Mouse (Mus musculus): ENCODE results near the gene Setdb2.

- no peak for TF ChIP-seq CTCF (IDR thresholded peaks at IDR 0.05; ENCODE audit: low read depth, low read length)
- no peak for TF ChIP-seq GATA1 (IDR thresholded peaks at IDR 0.05; ENCODE audit: borderline replicate concordance, low read length)
- no peak for TF ChIP-seq GATA2 (IDR thresholded peaks at IDR 0.05; ENCODE audit: borderline replicate concordance, low read depth, low read length)
- no peak for TF ChIP-seq TAL1 (conservative IDR thresholded peaks at IDR 0.05; ENCODE audit: low read depth, low read length)
Observed at GRCm38 (mm10) chr14:59467798-59468197, 27.1 kb upstream of the Setdb2 start.

Measured in G1E (cell line).